Mouse (Mus musculus) liver, embryonic 14.5 days (tissue): Measurements from ENCODE around the gene 2810408A11Rik.

Experiments used
- CTCF ChIP-seq: IDR thresholded peaks from 2 replicates; pipeline ENCODE4 v1.5.1; 2016; ENCODE audit warnings: antibody characterized with exemption, low read depth, control low read depth
- EP300 ChIP-seq: IDR thresholded peaks from 2 replicates; pipeline ENCODE4 v1.6.1; 2016; ENCODE audit warnings: antibody characterized with exemption, low read depth

DNA sequence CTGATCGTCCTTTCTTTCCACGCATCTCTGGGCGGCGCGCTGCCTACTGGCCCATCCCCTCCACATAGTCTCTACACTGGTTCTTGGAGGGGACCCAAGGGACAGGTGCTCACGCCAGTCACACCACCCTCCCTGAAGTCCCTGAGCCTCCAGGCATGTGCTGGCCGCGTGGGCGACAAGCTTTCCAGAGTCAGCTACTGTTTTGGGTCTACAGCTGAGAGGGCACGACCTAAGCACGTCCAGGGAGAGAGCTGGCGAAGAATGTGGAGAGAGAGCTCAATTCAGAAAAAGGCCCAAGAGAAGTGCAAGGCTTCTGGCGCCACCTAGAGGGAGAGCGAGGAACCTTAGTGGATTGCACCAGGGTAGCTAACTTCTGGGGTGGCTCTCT lies 48.0 kb upstream of the 2810408A11Rik start:
- TF ChIP-seq EP300 (no peak), CTCF (peak; percentile 99)
